Mouse (Mus musculus): ENCODE measurements around the gene Zfhx2. TPM values are rescaled to one million over a fixed set of nuclear protein-coding genes. Genes with fewer than 3 reads are reported as not detected.

Zfhx2 gene
- total and polyA plus RNA-seq, 2 experiments from 2014 or later = 1.1 to 1.8 TPM

GRCm38 (mm10) chr14:55121947-55122346 lies 29.8 kb upstream of the Zfhx2 start:
- H3K9ac ChIP-seq (replicated peaks; ENCODE audit: low read depth, low read length) = no peak overlapping the region
- H3K4me2 ChIP-seq (ENCODE audit: low read depth, low read length) = peak overlapping the region; percentile 43
- H3K9me3 ChIP-seq (replicated peaks; ENCODE audit: control insufficient read depth, low read length) = no peaks in the 10 kb centered on the region
- H3K27me3 ChIP-seq (ENCODE audit: control insufficient read depth, insufficient read depth, low read length) = peaks cover 7% of the 10 kb centered on the region; the same call in 1 of the 2 replicates
- H3K4me3 ChIP-seq (ENCODE audit: low read depth, low read length) = peak overlapping the region; percentile 10
- 1% methylated on average over 5 of the region's 5 CpGs for WGBS
- ATAC-seq (ENCODE audit: insufficient read depth, low read depth) (peak; percentile 95), DNase-seq (ENCODE audit: low spot score) (peak; percentile 93)
- TF ChIP-seq CTCF (IDR thresholded peaks at IDR 0.05; ENCODE audit: low read depth) (peak; percentile 92), EP300 (IDR thresholded peaks at IDR 0.05; ENCODE audit: low read depth) (no peak)
- H3K4me1 ChIP-seq (ENCODE audit: control insufficient read depth, insufficient read depth) = 0 out of 2 replicates have a peak, but pooled peaks cover 9% of the 10 kb centered on the region
- H3K27ac ChIP-seq (ENCODE audit: low read depth) = no peak overlapping the region
- H3K36me3 ChIP-seq (replicated peaks; ENCODE audit: control insufficient read depth, insufficient read depth, low read length) = no peaks in the 10 kb centered on the region

- Histone ChIP-seq H3K4me2 (ENCODE audit: low read depth, low read length) (no peak overlapping the region), H3K9me3 (replicated peaks; ENCODE audit: control insufficient read depth, low read length) (no peaks in the 10 kb centered on the region), H3K9ac (replicated peaks; ENCODE audit: low read depth, low read length) (no peak overlapping the region), H3K36me3 (replicated peaks; ENCODE audit: control insufficient read depth, insufficient read depth, low read length) (no peaks in the 10 kb centered on the region), H3K27ac (ENCODE audit: low read depth) (no peak overlapping the region), H3K4me3 (ENCODE audit: low read depth, low read length) (no peak overlapping the region), H3K4me1 (ENCODE audit: control insufficient read depth, insufficient read depth) (peaks cover 16% of the 10 kb centered on the region), H3K27me3 (ENCODE audit: control insufficient read depth, insufficient read depth, low read length) (peaks cover 30% of the 10 kb centered on the region)
- no peak for DNase-seq (ENCODE audit: low spot score)
- no peak for ATAC-seq (ENCODE audit: insufficient read depth, low read depth)
- TF ChIP-seq CTCF (IDR thresholded peaks at IDR 0.05; ENCODE audit: low read depth) = no peak; the same call in 1 of the 2 replicates
- TF ChIP-seq EP300 (IDR thresholded peaks at IDR 0.05; ENCODE audit: low read depth) = no peak
- 79% methylated on average over 4 of the region's 4 CpGs for WGBS
Measured at GRCm38 (mm10) chr14:55119421-55120134, 27.5 kb upstream of the Zfhx2 start.

DNA sequence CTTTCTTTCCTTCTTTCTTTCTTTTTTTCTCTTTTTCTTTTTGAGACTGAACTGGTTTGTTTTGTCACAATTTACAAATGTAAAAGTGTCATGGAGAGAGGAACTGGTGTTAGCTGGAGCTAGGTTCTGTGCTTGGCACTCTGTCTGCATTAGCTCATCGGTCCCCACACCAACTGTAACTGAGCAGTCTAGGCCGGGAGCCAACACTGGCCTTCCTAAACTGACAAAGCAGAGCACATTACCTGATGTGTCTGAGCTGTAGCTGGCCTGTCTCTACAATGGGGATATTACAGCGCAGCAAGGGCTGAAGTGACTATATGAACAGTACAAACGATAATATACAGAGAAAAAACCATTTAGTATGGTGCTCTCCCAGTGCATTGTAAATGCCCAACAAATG lies 26.7 kb upstream of the Zfhx2 start:
- Histone ChIP-seq H3K4me2 (ENCODE audit: low read depth, low read length) (no peak overlapping the region), H3K27ac (ENCODE audit: low read depth) (no peak overlapping the region), H3K4me1 (ENCODE audit: control insufficient read depth, insufficient read depth) (peaks cover 22% of the 10 kb centered on the region), H3K9me3 (replicated peaks; ENCODE audit: control insufficient read depth, low read length) (no peaks in the 10 kb centered on the region), H3K36me3 (replicated peaks; ENCODE audit: control insufficient read depth, insufficient read depth, low read length) (no peaks in the 10 kb centered on the region), H3K9ac (replicated peaks; ENCODE audit: low read depth, low read length) (no peak overlapping the region), H3K4me3 (ENCODE audit: low read depth, low read length) (no peak overlapping the region), H3K27me3 (ENCODE audit: control insufficient read depth, insufficient read depth, low read length) (peaks cover 38% of the 10 kb centered on the region)
- ATAC-seq (ENCODE audit: insufficient read depth, low read depth) = no peak
- DNase-seq (ENCODE audit: low spot score) = no peak
- 46% methylated on average over 4 of the region's 4 CpGs for WGBS
- no peak for TF ChIP-seq CTCF (IDR thresholded peaks at IDR 0.05; ENCODE audit: low read depth)
- TF ChIP-seq EP300 (IDR thresholded peaks at IDR 0.05; ENCODE audit: low read depth) = no peak

- Histone ChIP-seq H3K4me1 (ENCODE audit: control insufficient read depth, insufficient read depth) (peaks cover 13% of the 10 kb centered on the region), H3K27me3 (ENCODE audit: control insufficient read depth, insufficient read depth, low read length) (peaks cover 51% of the 10 kb centered on the region), H3K9me3 (replicated peaks; ENCODE audit: control insufficient read depth, low read length) (no peaks in the 10 kb centered on the region), H3K9ac (replicated peaks; ENCODE audit: low read depth, low read length) (no peak within 1 kb of the TSS), H3K4me2 (ENCODE audit: low read depth, low read length) (no peak within 1 kb of the TSS), H3K4me3 (ENCODE audit: low read depth, low read length) (peak within 1 kb of the TSS; percentile 58), H3K27ac (ENCODE audit: low read depth) (no peak within 1 kb of the TSS), H3K36me3 (replicated peaks; ENCODE audit: control insufficient read depth, insufficient read depth, low read length) (no peaks in the 10 kb centered on the region)
- 11% methylated on average over 21 of the region's 21 CpGs for WGBS
- DNase-seq (ENCODE audit: low spot score) (no peak), ATAC-seq (ENCODE audit: insufficient read depth, low read depth) (no peak)
- no peak for TF ChIP-seq CTCF (IDR thresholded peaks at IDR 0.05; ENCODE audit: low read depth)
- no peak for TF ChIP-seq EP300 (IDR thresholded peaks at IDR 0.05; ENCODE audit: low read depth)
Measured at GRCm38 (mm10) chr14:55116425-55117200, 24.5 kb upstream of the Zfhx2 start, which contains the start of gene Jph4. TSS of gene Jph4 (minus strand) at chr14:55116935.

DNA sequence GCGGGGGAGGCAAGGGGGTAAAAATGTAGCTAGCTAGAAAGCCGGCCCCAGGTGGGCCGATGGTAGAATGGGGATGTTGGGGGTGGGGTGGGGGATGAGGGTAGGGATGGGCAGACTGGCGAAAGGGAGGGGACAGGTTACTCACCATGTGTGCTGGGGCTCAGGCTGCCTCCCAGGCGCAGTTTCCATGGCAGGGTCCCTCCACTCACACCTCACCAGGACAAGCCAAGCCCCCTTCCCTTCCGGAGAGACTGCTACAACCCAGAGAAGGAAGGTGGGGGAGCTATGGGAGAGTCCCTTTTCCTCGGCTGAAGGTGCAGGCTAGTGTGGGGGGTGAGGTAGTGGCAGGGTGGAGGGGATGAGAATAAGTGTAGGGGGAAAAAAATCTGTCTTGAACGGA lies 23.7 kb upstream of the Zfhx2 start:
- no peak for ATAC-seq (ENCODE audit: insufficient read depth, low read depth)
- Histone ChIP-seq H3K4me1 (ENCODE audit: control insufficient read depth, insufficient read depth) (peaks cover 13% of the 10 kb centered on the region), H3K36me3 (replicated peaks; ENCODE audit: control insufficient read depth, insufficient read depth, low read length) (no peaks in the 10 kb centered on the region), H3K4me2 (ENCODE audit: low read depth, low read length) (peak overlapping the region; percentile 95; the same call in 1 of the 2 replicates), H3K27me3 (ENCODE audit: control insufficient read depth, insufficient read depth, low read length) (peaks cover 59% of the 10 kb centered on the region), H3K9me3 (replicated peaks; ENCODE audit: control insufficient read depth, low read length) (no peaks in the 10 kb centered on the region), H3K9ac (replicated peaks; ENCODE audit: low read depth, low read length) (no peak overlapping the region), H3K4me3 (ENCODE audit: low read depth, low read length) (peak overlapping the region; percentile 58), H3K27ac (ENCODE audit: low read depth) (no peak overlapping the region)
- TF ChIP-seq CTCF (IDR thresholded peaks at IDR 0.05; ENCODE audit: low read depth) (no peak), EP300 (IDR thresholded peaks at IDR 0.05; ENCODE audit: low read depth) (no peak)
- 7% methylated on average over 8 of the region's 8 CpGs for WGBS
- no peak for DNase-seq (ENCODE audit: low spot score)

All from heart, postnatal 0 days (tissue).